Mouse (Mus musculus) hindbrain, embryonic 11.5 days (tissue): Measurements from ENCODE around the gene Aldh1a1. TPM values are rescaled to one million over a fixed set of nuclear protein-coding genes. Genes with fewer than 3 reads are reported as not detected.

Experiments used
- ATAC-seq: fragments of 200-750 bp; cut with Nextera tagmentation; 2 replicates; pipeline ENCODE4 v1.8.0; 2017; ENCODE audit warnings: mild to moderate bottlenecking, moderate TSS enrichment, moderate library complexity; ENCODE audit not compliant: low FRiP score
- DNase-seq: peaks from one replicate; pipeline ENCODE4 v3.0.0-alpha.2; 2015; ENCODE audit warnings: low spot score
- H3K27ac ChIP-seq: fragments of 300-500 bp; sonication (generic); 2 replicates; pipeline ENCODE4 v1.5.1; 2014; ENCODE audit warnings: mild to moderate bottlenecking, low read depth, low read length
- H3K27me3 ChIP-seq: fragments of 300-500 bp; sonication (generic); 2 replicates; pipeline ENCODE4 v1.6.1; 2014; ENCODE audit warnings: mild to moderate bottlenecking, low read length, moderate library complexity, mixed read lengths; ENCODE audit not compliant: control insufficient read depth, insufficient read depth
- H3K36me3 ChIP-seq: fragments of 300-500 bp; sonication (generic); 2 replicates; pipeline ENCODE4 v1.6.1; 2014; ENCODE audit warnings: mild to moderate bottlenecking, low read length, moderate library complexity, mixed read lengths; ENCODE audit not compliant: control insufficient read depth, insufficient read depth
- H3K4me1 ChIP-seq: fragments of 300-500 bp; sonication (generic); replicated peaks from 2 replicates; pipeline ENCODE4 v1.6.1; 2014; ENCODE audit warnings: low read length, mixed read lengths; ENCODE audit not compliant: control insufficient read depth, insufficient read depth
- H3K4me2 ChIP-seq: fragments of 300-500 bp; sonication (generic); replicated peaks from 2 replicates; pipeline ENCODE4 v1.6.1; 2014; ENCODE audit warnings: mild to moderate bottlenecking, low read depth, low read length
- H3K4me3 ChIP-seq: fragments of 300-500 bp; sonication (generic); 2 replicates; pipeline ENCODE4 v1.5.1; 2014; ENCODE audit warnings: low read depth, low read length
- H3K9ac ChIP-seq: fragments of 300-500 bp; sonication (generic); 2 replicates; pipeline ENCODE4 v1.6.1; 2014; ENCODE audit warnings: low read depth, low read length
- H3K9me3 ChIP-seq: fragments of 300-500 bp; sonication (generic); 2 replicates; pipeline ENCODE4 v1.6.1; 2016; ENCODE audit warnings: low read length; ENCODE audit not compliant: control insufficient read depth
- WGBS: fragments of 180-500 bp; shearing (Covaris S2); extraction: QIAGEN DNeasy Blood & Tissue Kit; methylation state at CpG from one replicate; pipeline ENCODE4 v1.1.7; 2014; 5-methylcytosine and 5-hydroxymethylcytosine counted together
- polyA plus RNA-seq: library from polyadenylated mRNA; unstranded; fragments of >200 nt; fragmentation: Nextera tagmentation; extraction: Ambion mirVana; gene quantifications from 2 replicates; pipeline ENCODE4 v1.2.1, GENCODE M21; 2014

Gene Aldh1a1
- polyA plus RNA-seq, 1 experiment from 2014 or later = 0.74 TPM

DNA sequence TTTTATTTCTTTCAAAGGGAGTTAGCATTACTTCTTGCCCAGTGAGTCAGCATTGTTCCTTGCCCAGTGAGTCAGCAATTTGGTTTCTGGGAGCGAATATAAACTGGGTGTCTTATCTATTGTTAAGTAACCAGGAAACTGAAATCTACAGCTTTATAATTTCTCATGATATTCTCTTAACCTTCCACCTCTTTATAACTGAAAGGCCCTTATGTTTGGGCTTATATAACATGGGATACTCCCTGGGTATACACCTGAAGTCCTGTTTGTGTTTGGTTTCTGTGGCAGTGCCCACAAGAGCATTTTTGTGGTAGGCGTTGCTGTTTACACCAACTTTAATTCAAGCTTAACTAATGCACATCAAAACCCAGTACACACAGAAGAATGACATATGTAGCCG is 66.4 kb downstream of the Aldh1a1 start:
- Histone ChIP-seq H3K4me1 (no peaks in the 10 kb centered on the region), H3K4me3 (no peak overlapping the region), H3K9me3 (no peaks in the 10 kb centered on the region), H3K36me3 (no peaks in the 10 kb centered on the region), H3K27ac (no peak overlapping the region), H3K4me2 (no peak overlapping the region), H3K9ac (no peak overlapping the region), H3K27me3 (no peaks in the 10 kb centered on the region)
- ATAC-seq (no peak), DNase-seq (no peak)
- 85% methylated on average over 3 of the region's 3 CpGs for WGBS

DNA sequence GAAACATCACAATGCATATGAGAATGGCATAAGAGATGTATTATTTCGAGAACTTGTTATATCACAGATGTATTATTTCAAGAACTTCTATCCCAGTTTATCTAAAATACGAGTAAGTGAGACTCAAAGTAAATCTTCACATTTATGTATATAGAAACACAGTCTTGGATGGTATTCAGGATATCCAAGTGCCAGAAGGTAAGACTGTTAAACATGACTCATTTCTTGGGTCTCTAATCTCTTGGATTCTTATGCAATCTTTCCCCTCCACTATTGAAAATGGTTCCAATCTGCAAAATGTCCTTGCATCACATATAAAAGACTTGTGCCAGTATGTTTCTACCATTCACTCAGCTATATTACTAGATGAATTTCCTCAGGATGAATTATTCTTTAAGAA is 67.4 kb downstream of the Aldh1a1 start:
- ATAC-seq (no peak), DNase-seq (no peak)
- H3K9me3 ChIP-seq = no peaks in the 10 kb centered on the region
- WGBS = 94% methylated on average over 2 of the region's 2 CpGs
- H3K4me3 ChIP-seq = no peak overlapping the region
- H3K27ac ChIP-seq = no peak overlapping the region
- H3K4me2 ChIP-seq = no peak overlapping the region
- H3K9ac ChIP-seq = no peak overlapping the region
- no peaks in the 10 kb centered on the region for H3K27me3 ChIP-seq
- no peaks in the 10 kb centered on the region for H3K36me3 ChIP-seq
- H3K4me1 ChIP-seq = no peaks in the 10 kb centered on the region

DNA sequence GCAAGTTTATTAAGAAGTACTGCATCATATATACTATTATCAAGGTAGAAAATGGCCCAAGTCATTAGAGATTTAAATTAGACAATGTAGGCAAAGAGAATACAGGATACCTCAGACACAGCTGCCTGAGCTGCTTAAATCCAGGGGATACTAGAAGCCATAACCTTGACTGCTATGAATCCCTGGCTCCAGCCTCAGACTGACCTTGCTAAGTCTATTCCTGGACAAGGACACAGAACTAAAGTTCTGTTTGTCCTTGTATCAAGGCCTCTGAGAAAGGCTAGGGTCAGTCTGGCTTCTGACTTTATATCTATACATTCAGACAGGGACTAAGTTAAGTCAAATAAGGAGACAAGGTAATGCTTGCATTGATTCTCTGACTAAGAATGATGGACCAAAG is 69.9 kb downstream of the Aldh1a1 start:
- ATAC-seq = no peak

DNA sequence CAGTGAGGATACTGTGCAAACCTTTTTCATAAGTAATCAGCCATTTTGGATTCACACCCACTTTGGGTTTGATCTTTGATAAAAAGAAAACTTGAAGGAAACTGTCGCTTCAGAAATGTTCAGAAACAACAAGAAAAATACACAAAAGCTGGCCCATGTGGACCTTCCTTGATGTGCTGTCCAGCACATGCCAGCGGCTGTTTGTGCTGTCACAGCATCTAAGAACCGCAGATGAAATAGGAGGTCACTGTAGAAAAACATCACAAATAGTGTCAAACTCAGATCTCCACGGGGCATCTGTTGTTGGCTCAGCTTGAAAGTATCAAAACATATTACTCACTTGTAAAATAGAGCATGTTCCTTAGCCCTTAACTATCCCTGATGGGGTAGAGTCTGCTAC is 73.8 kb downstream of the Aldh1a1 start:
- Histone ChIP-seq H3K27me3 (no peaks in the 10 kb centered on the region), H3K4me2 (no peak overlapping the region), H3K9me3 (no peaks in the 10 kb centered on the region), H3K4me1 (no peaks in the 10 kb centered on the region), H3K27ac (no peak overlapping the region), H3K9ac (no peak overlapping the region), H3K36me3 (no peaks in the 10 kb centered on the region), H3K4me3 (no peak overlapping the region)
- DNase-seq = no peak
- 76% methylated on average over 4 of the region's 4 CpGs for WGBS
- no peak for ATAC-seq

More for the DNA sequence above, 69.9 kb downstream of the Aldh1a1 start:
- Histone ChIP-seq H3K4me2 (no peak overlapping the region), H3K27me3 (no peaks in the 10 kb centered on the region), H3K4me3 (no peak overlapping the region), H3K9ac (no peak overlapping the region), H3K9me3 (no peaks in the 10 kb centered on the region), H3K4me1 (no peaks in the 10 kb centered on the region), H3K36me3 (no peaks in the 10 kb centered on the region), H3K27ac (no peak overlapping the region)
- DNase-seq = no peak

DNA sequence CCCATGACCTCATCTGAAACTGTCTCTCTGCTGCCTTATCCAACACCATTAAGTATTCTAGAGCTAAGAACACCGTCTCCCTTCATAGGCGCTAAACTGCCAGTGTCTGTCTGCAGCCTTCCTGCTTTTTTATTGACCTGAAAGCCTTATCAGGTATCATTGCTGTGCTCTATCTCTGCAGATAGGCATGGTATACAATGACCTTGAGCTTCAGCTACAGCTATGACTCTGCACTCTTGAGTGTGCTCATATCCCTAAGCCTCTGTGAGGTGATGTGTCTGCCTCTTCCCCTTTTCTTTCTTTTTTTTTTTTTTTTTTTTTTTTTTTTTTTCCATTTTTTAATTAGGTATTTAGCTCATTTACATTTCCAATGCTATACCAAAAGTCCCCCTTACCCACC is 74.5 kb downstream of the Aldh1a1 start:
- H3K9ac ChIP-seq = no peak overlapping the region
- no peaks in the 10 kb centered on the region for H3K27me3 ChIP-seq
- 95% methylated on average over 2 of the region's 2 CpGs for WGBS
- no peak overlapping the region for H3K27ac ChIP-seq
- DNase-seq (no peak), ATAC-seq (no peak)
- H3K9me3 ChIP-seq = no peaks in the 10 kb centered on the region
- H3K36me3 ChIP-seq = no peaks in the 10 kb centered on the region
- H3K4me3 ChIP-seq = no peak overlapping the region
- no peak overlapping the region for H3K4me2 ChIP-seq
- H3K4me1 ChIP-seq = no peaks in the 10 kb centered on the region

DNA sequence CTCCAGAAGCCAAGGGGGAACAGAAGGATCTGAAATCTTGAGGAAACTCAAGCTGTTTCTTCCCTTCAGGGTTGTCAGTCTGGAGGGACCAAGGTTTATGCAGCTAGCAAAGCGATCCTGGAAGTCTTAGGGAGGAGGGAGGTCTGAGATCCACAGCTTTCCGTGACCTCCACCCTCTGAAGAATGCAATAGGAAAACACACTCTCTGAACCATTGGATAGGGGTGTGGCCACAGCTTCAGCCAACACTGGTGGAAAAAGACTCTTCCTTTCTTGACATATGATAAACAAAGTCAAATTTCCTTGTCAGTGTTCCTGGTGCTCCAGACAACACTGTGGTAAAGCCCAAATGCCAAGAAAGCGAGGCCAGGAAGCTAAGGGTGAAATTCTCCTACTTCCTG is 84.5 kb downstream of the Aldh1a1 start:
- 67% methylated on average over 3 of the region's 3 CpGs for WGBS

DNA sequence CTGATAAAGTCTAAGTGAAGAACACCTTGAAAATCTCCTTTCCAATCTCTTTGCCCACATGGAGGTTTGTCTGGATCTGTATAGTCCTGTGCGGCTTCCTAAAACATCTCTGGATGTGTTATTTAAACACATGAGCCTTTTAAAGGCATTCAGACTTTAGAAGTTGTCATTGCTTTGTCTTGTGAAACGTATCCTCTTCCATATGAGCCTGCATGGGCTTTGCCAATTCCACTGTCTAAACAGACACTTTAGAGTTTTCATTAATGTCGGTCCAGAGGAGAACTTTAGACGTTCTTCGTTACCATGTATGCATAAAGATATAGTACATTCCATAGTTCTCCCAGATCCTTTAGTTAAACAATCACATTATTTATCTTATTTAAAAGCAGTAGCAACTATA is 84.9 kb downstream of the Aldh1a1 start:
- Histone ChIP-seq H3K36me3 (no peaks in the 10 kb centered on the region), H3K9me3 (no peaks in the 10 kb centered on the region), H3K9ac (no peak overlapping the region), H3K4me2 (no peak overlapping the region), H3K4me1 (no peaks in the 10 kb centered on the region), H3K4me3 (no peak overlapping the region), H3K27me3 (no peaks in the 10 kb centered on the region), H3K27ac (no peak overlapping the region)
- DNase-seq (no peak), ATAC-seq (no peak)
- WGBS = 83% methylated on average over 5 of the region's 5 CpGs

More for the DNA sequence above, 84.5 kb downstream of the Aldh1a1 start:
- ATAC-seq (no peak), DNase-seq (no peak)
- Histone ChIP-seq H3K27ac (no peak overlapping the region), H3K4me1 (no peaks in the 10 kb centered on the region), H3K4me2 (no peak overlapping the region), H3K36me3 (no peaks in the 10 kb centered on the region), H3K9ac (no peak overlapping the region), H3K27me3 (no peaks in the 10 kb centered on the region), H3K9me3 (no peaks in the 10 kb centered on the region), H3K4me3 (no peak overlapping the region)

DNA sequence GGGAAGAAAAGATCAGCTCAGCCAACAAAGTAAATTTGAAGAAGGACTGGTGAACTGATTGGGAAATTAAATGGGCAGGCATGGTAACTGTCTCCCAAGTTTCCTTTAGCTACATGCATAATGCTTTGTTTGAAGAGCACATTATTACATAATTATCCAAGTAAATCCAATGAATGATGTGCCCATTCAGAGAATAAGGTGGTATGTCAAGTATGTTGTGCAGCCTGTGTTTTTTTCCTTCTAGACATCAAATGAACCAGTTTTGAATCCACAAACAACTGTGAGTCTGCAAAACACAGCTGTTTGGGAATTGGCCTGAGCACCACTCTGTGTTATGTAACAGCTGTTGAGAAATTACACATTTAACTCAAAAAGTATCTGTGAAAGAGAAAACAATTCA is 107.4 kb downstream of the Aldh1a1 start:
- Histone ChIP-seq H3K4me3 (no peak overlapping the region), H3K4me2 (no peak overlapping the region)

DNA sequence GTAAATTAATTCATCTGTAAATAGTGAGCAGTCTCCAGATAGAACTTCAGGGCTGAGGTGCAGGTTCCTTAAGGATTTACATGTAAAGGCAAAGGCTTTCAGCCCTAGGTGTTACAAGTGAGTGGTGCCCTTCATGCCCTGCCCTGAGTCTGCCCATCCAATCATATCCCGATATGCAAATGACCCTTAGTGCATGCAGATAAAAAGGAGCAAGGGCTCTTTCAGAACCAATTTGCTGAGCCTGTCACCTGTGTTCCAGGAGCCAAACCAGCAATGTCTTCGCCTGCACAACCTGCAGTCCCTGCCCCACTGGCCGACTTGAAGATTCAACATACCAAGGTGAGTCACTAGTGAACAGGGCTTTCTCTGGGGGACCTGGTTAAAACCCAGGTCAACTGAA is 109.2 kb downstream of the Aldh1a1 start:
- DNase-seq = no peak
- H3K9me3 ChIP-seq = no peaks in the 10 kb centered on the region
- H3K4me1 ChIP-seq = no peaks in the 10 kb centered on the region
- no peak overlapping the region for H3K9ac ChIP-seq
- H3K27me3 ChIP-seq = no peaks in the 10 kb centered on the region
- 78% methylated on average over 3 of the region's 3 CpGs for WGBS
- H3K36me3 ChIP-seq = no peaks in the 10 kb centered on the region
- no peak overlapping the region for H3K4me2 ChIP-seq
- ATAC-seq = no peak
- H3K27ac ChIP-seq = no peak overlapping the region
- H3K4me3 ChIP-seq = no peak overlapping the region

More for the DNA sequence above, 107.4 kb downstream of the Aldh1a1 start:
- H3K4me1 ChIP-seq = no peaks in the 10 kb centered on the region
- H3K27me3 ChIP-seq = no peaks in the 10 kb centered on the region
- ATAC-seq (no peak), DNase-seq (no peak)
- no peaks in the 10 kb centered on the region for H3K36me3 ChIP-seq
- H3K9ac ChIP-seq = no peak overlapping the region
- no peaks in the 10 kb centered on the region for H3K9me3 ChIP-seq
- no peak overlapping the region for H3K27ac ChIP-seq
